Mouse (Mus musculus): Measurements from ENCODE around the gene Prok2.

GRCm38 (mm10) chr6:99670481-99671119 lies 55.6 kb downstream of the Prok2 start:
- TF ChIP-seq CTCF (IDR thresholded peaks at IDR 0.05; ENCODE audit: low read depth) (peak; percentile 77), EP300 (IDR thresholded peaks at IDR 0.05; ENCODE audit: low read depth) (no peak)
